Mouse (Mus musculus) kidney, embryonic 14.5 days (tissue): ENCODE data around the gene Nek7. TPM values are rescaled to one million over a fixed set of nuclear protein-coding genes. Genes with fewer than 3 reads are reported as not detected.
A peak's percentile ranks its signal among the peaks of the same experiment; 100 is the strongest.

Experiments used
- ATAC-seq: fragments of 200-750 bp; cut with Nextera tagmentation; 2 replicates; pipeline ENCODE4 v1.8.0; 2017; ENCODE audit warnings: moderate number of reproducible peaks, mild to moderate bottlenecking, moderate TSS enrichment, moderate library complexity; ENCODE audit not compliant: low FRiP score, low TSS enrichment
- H3K27ac ChIP-seq: fragments of 300-500 bp; sonication (generic); 2 replicates; pipeline ENCODE4 v1.5.1; 2014; ENCODE audit warnings: low read depth, mild to moderate bottlenecking, low read length, moderate library complexity, mixed read lengths
- H3K27me3 ChIP-seq: fragments of 300-500 bp; sonication (generic); 2 replicates; pipeline ENCODE4 v1.6.1; 2014; ENCODE audit warnings: mild to moderate bottlenecking, low read length; ENCODE audit not compliant: control insufficient read depth, insufficient read depth
- H3K36me3 ChIP-seq: fragments of 300-500 bp; sonication (generic); 2 replicates; pipeline ENCODE4 v1.6.1; 2014; ENCODE audit warnings: low read length, mixed read lengths; ENCODE audit not compliant: control insufficient read depth, insufficient read depth
- H3K4me1 ChIP-seq: fragments of 300-500 bp; sonication (generic); 2 replicates; pipeline ENCODE4 v1.6.1; 2014; ENCODE audit warnings: low read length, mixed read lengths; ENCODE audit not compliant: control insufficient read depth, insufficient read depth
- H3K4me2 ChIP-seq: fragments of 300-500 bp; sonication (generic); replicated peaks from 2 replicates; pipeline ENCODE4 v1.6.1; 2014; ENCODE audit warnings: low read depth, mild to moderate bottlenecking, low read length
- H3K4me3 ChIP-seq: fragments of 300-500 bp; sonication (generic); 2 replicates; pipeline ENCODE4 v1.5.1; 2014; ENCODE audit warnings: mild to moderate bottlenecking, low read length
- H3K9ac ChIP-seq: fragments of 300-500 bp; sonication (generic); 2 replicates; pipeline ENCODE4 v1.6.1; 2014; ENCODE audit warnings: low read depth, mild to moderate bottlenecking, low read length, moderate library complexity
- H3K9me3 ChIP-seq: fragments of 300-500 bp; sonication (generic); 2 replicates; pipeline ENCODE4 v1.6.1; 2016; ENCODE audit warnings: low read length; ENCODE audit not compliant: control insufficient read depth
- WGBS: fragments of 180-500 bp; shearing (Covaris S2); extraction: QIAGEN DNeasy Blood & Tissue Kit; methylation state at CpG from one replicate; pipeline ENCODE4 v1.1.7; 2014; 5-methylcytosine and 5-hydroxymethylcytosine counted together
- polyA plus RNA-seq: library from polyadenylated mRNA; unstranded; fragments of >200 nt; fragmentation: Nextera tagmentation; extraction: Ambion mirVana; gene quantifications from 2 replicates; pipeline ENCODE4 v1.2.1, GENCODE M21; 2014

Nek7 gene
- polyA plus RNA-seq, 1 experiment from 2014 or later, result 46.4 TPM

- Histone ChIP-seq H3K27me3 (no peaks in the 10 kb centered on the region), H3K4me3 (no peak overlapping the region), H3K9ac (no peak overlapping the region), H3K4me2 (no peak overlapping the region), H3K36me3 (no peaks in the 10 kb centered on the region), H3K27ac (no peak overlapping the region), H3K9me3 (no peaks in the 10 kb centered on the region), H3K4me1 (no peaks in the 10 kb centered on the region)
- WGBS, result 82% methylated on average over 2 of the region's 2 CpGs
- ATAC-seq, result no peak
Observed at GRCm38 (mm10) chr1:138571038-138571441, 48.9 kb downstream of the Nek7 start.

- 92% methylated on average over 6 of the region's 6 CpGs for WGBS
Observed at GRCm38 (mm10) chr1:138568434-138569232, 51.3 kb downstream of the Nek7 start.

GRCm38 (mm10) chr1:138567946-138568345, 52.0 kb downstream of the Nek7 start:
- no peaks in the 10 kb centered on the region for H3K36me3 ChIP-seq
- WGBS, result 91% methylated on average over 9 of the region's 9 CpGs
- no peaks in the 10 kb centered on the region for H3K27me3 ChIP-seq
- no peak overlapping the region for H3K9ac ChIP-seq
- no peak overlapping the region for H3K4me2 ChIP-seq
- H3K27ac ChIP-seq, result no peak overlapping the region
- no peak for ATAC-seq
- H3K9me3 ChIP-seq, result no peaks in the 10 kb centered on the region
- no peak overlapping the region for H3K4me3 ChIP-seq
- no peaks in the 10 kb centered on the region for H3K4me1 ChIP-seq

More at GRCm38 (mm10) chr1:138568434-138569232, 51.3 kb downstream of the Nek7 start:
- no peaks in the 10 kb centered on the region for H3K36me3 ChIP-seq
- no peaks in the 10 kb centered on the region for H3K4me1 ChIP-seq
- no peak overlapping the region for H3K4me3 ChIP-seq
- no peak for ATAC-seq
- no peaks in the 10 kb centered on the region for H3K9me3 ChIP-seq
- H3K9ac ChIP-seq, result no peak overlapping the region
- H3K4me2 ChIP-seq, result no peak overlapping the region
- no peaks in the 10 kb centered on the region for H3K27me3 ChIP-seq
- H3K27ac ChIP-seq, result no peak overlapping the region

GRCm38 (mm10) chr1:138564677-138565076, 55.3 kb downstream of the Nek7 start:
- H3K9me3 ChIP-seq, result no peaks in the 10 kb centered on the region
- 0 out of 2 replicates have a peak, but pooled peaks cover 6% of the 10 kb centered on the region for H3K4me1 ChIP-seq
- WGBS, result 86% methylated on average over 6 of the region's 6 CpGs
- no peak overlapping the region for H3K9ac ChIP-seq
- no peak overlapping the region for H3K27ac ChIP-seq
- no peaks in the 10 kb centered on the region for H3K36me3 ChIP-seq
- ATAC-seq, result no peak
- H3K27me3 ChIP-seq, result no peaks in the 10 kb centered on the region
- H3K4me3 ChIP-seq, result no peak overlapping the region
- H3K4me2 ChIP-seq, result no peak overlapping the region

GRCm38 (mm10) chr1:138560733-138561132, 59.2 kb downstream of the Nek7 start:
- no peaks in the 10 kb centered on the region for H3K27me3 ChIP-seq
- no peak overlapping the region for H3K4me3 ChIP-seq
- H3K9me3 ChIP-seq, result no peaks in the 10 kb centered on the region
- no peaks in the 10 kb centered on the region for H3K36me3 ChIP-seq
- H3K4me1 ChIP-seq, result 0 out of 2 replicates have a peak, but pooled peaks cover 6% of the 10 kb centered on the region
- 93% methylated on average over 12 of the region's 12 CpGs for WGBS
- no peak overlapping the region for H3K27ac ChIP-seq
- ATAC-seq, result no peak
- H3K4me2 ChIP-seq, result no peak overlapping the region
- no peak overlapping the region for H3K9ac ChIP-seq

- no peaks in the 10 kb centered on the region for H3K36me3 ChIP-seq
Observed at GRCm38 (mm10) chr1:138559213-138560101, 60.5 kb downstream of the Nek7 start.

GRCm38 (mm10) chr1:138558342-138558741, 61.6 kb downstream of the Nek7 start:
- H3K27me3 ChIP-seq, result no peaks in the 10 kb centered on the region
- no peak overlapping the region for H3K4me2 ChIP-seq
- H3K36me3 ChIP-seq, result no peaks in the 10 kb centered on the region
- H3K4me3 ChIP-seq, result no peak overlapping the region
- 88% methylated on average over 3 of the region's 3 CpGs for WGBS
- no peaks in the 10 kb centered on the region for H3K9me3 ChIP-seq
- no peak overlapping the region for H3K9ac ChIP-seq
- no peak for ATAC-seq
- no peak overlapping the region for H3K27ac ChIP-seq
- 0 out of 2 replicates have a peak, but pooled peaks cover 6% of the 10 kb centered on the region for H3K4me1 ChIP-seq

More at GRCm38 (mm10) chr1:138559213-138560101, 60.5 kb downstream of the Nek7 start:
- Histone ChIP-seq H3K27me3 (no peaks in the 10 kb centered on the region), H3K9ac (no peak overlapping the region), H3K27ac (no peak overlapping the region), H3K4me3 (no peak overlapping the region), H3K4me1 (0 out of 2 replicates have a peak, but pooled peaks cover 6% of the 10 kb centered on the region), H3K9me3 (no peaks in the 10 kb centered on the region), H3K4me2 (no peak overlapping the region)
- WGBS, result 59% methylated on average over 12 of the region's 12 CpGs
- ATAC-seq, result no peak

- H3K9ac ChIP-seq, result no peak overlapping the region
- peaks cover 4% of the 10 kb centered on the region; the same call in 1 of the 2 replicates for H3K4me1 ChIP-seq
- H3K27me3 ChIP-seq, result no peaks in the 10 kb centered on the region
- no peaks in the 10 kb centered on the region for H3K9me3 ChIP-seq
- 58% methylated on average over 5 of the region's 5 CpGs for WGBS
- no peak overlapping the region for H3K27ac ChIP-seq
- H3K36me3 ChIP-seq, result no peaks in the 10 kb centered on the region
- H3K4me2 ChIP-seq, result no peak overlapping the region
- H3K4me3 ChIP-seq, result no peak overlapping the region
- ATAC-seq, result peak; percentile 84; the same call in 1 of the 2 replicates
Observed at GRCm38 (mm10) chr1:138554926-138555325, 65.0 kb downstream of the Nek7 start.
